Mouse (Mus musculus) thymus, postnatal 36 days (tissue): Measurements from ENCODE around the gene Zcrb1.
A peak's percentile ranks its signal among the peaks of the same experiment; 100 is the strongest.

ENCODE experiments used
- DNase-seq, 2 experiments: peaks; one replicate each; pipeline ENCODE4 v3.0.0; 2022; ENCODE audit warnings: mixed read lengths in 2 of 2

Zcrb1 gene

DNA sequence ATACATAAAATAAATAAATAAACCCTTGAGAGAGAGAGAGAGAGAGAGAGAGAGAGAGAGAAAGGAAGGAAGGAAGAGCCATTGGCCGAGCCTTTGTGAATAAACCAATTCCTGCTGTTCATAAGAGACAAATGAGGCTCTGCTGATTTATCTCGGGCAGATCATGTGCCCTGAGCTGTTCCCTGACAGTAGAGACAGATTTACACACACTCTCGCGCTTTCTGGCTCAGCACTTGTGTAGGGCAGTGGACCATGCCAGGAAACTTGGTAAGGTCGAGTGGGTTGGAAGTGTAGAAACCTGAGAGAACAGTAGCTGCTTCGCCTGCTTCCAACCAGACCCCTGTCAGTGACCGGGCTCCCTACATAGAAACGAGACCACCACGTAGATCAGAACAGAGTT lies 29.6 kb downstream of the Zcrb1 start:
- no peak for DNase-seq

- DNase-seq = no peak
Observed at GRCm38 (mm10) chr15:93365561-93365960, 32.6 kb downstream of the Zcrb1 start.

DNA sequence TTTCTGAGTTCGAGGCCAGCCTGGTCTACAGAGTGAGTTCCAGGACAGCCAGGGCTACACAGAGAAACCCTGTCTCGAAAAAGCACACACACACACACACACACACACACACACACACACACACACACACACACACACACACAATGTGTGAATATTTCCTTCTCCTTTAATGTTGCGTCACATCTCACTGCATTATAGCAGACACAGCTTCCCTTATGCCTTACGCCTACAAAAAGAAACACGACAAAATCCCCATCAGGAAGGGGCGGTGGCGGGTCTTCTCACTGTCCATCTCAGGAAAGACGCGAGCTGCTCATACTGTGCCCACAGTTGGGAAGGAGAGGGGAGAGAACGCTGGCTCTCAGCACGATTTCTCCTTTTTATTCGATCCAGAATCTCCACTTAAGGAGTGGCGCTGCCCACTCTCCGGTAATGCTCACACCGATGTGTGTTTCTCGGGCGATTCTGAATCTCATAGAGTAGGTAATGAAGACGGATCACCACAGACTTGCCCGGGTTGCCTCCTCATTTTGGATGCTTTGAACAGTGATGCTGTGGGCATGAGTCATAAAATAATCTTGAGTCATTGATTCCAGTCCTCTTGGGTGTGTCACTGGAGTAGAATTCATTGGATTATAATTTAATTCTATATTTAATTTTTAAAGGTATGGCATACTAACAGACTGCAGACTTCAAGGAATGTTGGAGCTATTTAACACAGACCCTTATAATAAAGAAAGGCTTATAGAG lies 39.6 kb downstream of the Zcrb1 start:
- no peak for DNase-seq

GRCm38 (mm10) chr15:93340630-93341379 lies 57.3 kb downstream of the Zcrb1 start:
- DNase-seq = no peak

DNA sequence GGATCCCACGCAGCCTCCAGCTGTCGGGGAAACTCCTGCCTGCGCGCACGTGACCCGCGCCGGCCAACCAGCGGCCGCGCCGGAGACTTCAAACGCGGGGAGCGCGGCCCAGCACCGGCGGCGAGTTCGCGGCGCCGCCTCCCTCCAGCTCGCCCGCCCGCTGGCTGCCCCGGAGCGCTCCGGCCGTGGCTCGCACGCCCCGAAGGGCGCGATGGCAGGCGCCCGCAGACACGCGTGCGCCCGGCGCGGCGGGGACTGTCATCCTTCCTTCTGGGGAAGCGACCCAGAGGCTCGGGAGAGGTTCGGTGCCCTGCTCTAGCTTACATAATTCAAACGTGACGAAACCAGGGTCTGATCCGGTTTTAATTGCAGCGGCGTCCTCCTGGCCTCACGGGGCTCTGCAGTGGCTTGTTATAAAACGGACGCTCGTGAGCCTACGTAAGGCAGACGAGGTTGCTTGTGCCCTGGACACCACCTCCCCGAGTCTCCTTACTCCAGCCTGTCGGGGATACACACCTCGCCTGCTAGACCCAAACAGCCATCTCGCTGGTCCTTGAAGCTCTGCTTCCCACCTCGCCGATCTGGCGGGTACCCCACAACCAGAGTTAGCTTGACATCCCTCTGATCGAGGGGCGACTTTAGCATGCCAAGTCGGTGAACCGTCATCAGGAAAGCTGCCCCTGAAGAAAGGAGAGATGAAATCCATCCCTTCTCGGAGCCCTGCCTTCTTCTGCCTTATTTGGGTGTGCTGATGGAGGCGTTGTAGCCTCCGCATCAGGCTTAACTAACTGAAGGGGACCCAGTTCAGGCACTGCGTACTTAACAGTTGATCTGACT lies 61.0 kb downstream of the Zcrb1 start, which contains the start of gene Yaf2:
TSS of gene Yaf2 (minus strand) at position 11 of the 837 bp plus-strand sequence.
- peak; percentile 85 to 90 for DNase-seq

GRCm38 (mm10) chr15:93336658-93336924 lies 61.5 kb downstream of the Zcrb1 start:
- no peak for DNase-seq
